Mouse (Mus musculus) kidney, postnatal 14 days (tissue): ENCODE data around the gene Slx1b.
"Not testable (repeated sequence)": the region's sequence is repeated elsewhere in the genome, so short reads cannot be mapped to it uniquely, and the experiment has no call there.

ENCODE experiments used
- DNase-seq: peaks from one replicate; pipeline ENCODE4 v3.0.0; 2022; ENCODE audit warnings: mixed read lengths

The Slx1b gene

GRCm38 (mm10) chr7:126695631-126696207 is at the start of gene Slx1b:
Gene Slx1b, minus strand, starts transcription at chr7:126695784.
- peak; percentile 97 for DNase-seq

DNA sequence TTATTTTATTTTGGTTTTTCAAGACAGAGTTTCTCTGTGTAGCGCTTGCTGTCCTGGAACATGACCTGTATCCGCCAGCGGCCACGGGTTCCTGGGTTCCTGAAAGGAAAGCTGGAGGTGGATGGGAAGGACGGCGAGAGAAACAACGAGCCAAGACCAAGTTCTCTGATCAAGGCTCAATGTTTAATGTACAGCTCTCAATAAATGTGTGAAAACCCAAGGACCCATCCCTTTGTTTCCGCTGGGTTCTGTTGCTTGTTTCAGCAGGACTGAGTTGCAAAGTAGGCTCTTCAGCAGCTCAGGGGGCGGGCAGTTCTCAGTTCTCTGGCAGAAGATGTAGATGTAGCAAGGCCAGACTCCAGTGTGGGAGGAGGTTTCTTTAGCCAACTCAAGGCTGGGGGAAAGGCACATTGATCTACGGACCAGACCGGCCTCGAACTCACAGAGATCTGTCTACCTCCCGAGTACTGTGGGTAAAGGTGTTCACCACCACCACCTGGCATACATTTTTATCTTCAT is 46.4 kb upstream of the Slx1b start:
- DNase-seq = no peak

- DNase-seq = no peak
Measured at GRCm38 (mm10) chr7:126741452-126741851, 45.9 kb upstream of the Slx1b start.

DNA sequence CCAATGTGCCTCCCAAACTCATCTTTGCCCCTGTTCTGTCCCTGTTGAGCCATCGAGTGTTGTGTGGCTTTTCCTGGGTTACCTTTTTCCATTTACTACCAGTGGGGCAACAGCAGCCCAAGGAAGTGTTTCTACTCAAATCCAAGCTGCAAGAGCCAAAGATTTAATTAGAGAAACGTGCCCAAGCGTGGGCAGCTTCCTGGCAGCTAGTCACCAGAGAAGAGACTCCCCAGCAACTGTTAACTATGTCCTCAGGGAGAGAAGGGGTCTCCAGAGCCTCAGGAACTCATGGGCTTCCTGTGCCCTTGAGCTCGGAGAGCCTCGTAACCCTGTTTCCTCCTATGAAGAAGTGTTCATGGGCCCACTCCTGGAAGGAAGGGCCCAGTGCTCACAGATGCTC is 45.4 kb upstream of the Slx1b start:
- DNase-seq = no peak

DNA sequence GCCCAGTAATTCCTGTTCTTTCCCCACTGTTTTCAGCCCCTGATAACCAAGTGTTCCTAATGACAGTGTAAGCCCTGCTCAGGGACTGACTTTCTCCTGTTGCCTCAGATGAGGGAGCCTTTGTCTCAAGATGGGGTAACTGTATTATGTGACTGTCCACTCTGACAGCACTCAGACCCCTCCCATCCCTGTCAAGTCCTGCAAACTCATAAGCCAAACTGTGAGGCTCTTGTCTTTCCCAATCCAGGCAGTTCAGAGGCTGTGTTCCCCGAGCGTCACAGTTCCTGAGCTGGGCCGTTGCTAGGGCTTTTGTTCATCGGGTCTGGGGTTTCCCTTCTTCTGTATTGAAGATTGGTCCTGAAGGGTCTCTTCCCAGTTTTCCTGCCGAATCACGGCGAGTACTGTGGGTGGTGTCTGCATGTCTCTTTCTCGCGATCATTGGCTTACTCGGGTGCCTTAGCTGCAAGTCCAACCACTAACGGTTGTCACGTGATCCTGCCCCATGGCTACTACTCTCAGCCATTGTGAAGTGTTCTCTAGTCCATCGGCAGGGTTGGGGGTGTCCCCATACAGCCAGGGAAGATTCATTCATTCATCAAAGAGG is 44.6 kb upstream of the Slx1b start:
- no peak for DNase-seq

DNA sequence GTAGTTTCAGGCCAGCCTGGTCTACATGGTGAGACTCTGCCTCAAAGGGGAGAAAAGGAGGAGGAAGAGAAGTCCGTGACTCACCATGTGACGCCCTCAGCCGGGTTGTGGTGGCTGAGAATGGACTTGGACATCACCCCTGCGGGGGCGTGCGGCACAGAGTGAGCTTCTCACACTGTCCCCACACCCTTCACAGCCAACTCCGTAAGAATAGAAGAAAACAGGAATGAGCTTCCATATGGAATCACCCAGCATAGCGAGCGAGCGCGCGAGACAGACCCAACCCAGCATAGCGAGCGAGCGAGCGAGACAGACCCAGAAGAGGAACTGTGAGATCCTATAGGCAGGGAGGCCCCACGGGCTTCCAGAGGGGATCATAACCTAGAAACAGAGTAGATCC is 44.0 kb upstream of the Slx1b start:
- DNase-seq = no peak

DNA sequence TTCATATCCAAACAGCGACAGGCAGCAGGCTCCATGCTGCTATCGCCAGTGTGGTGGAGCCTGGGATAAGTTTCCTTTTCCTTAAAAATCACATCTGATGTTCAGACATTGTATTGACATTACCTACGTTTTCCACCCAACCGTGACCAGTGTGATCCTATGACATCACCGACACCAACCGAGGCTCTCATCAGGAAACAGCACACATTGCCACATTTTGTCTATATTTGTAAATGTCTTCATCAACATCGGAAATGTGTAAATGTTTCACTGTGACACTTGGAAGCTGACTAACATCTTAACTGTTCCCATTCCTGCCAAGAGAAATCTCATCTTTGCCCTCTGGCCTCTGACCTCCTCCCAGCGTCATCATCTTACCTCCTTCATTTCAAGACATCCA is 40.5 kb upstream of the Slx1b start:
- DNase-seq = no peak

GRCm38 (mm10) chr7:126730256-126730789 is 34.7 kb upstream of the Slx1b start:
- not testable (repeated sequence) for DNase-seq

DNA sequence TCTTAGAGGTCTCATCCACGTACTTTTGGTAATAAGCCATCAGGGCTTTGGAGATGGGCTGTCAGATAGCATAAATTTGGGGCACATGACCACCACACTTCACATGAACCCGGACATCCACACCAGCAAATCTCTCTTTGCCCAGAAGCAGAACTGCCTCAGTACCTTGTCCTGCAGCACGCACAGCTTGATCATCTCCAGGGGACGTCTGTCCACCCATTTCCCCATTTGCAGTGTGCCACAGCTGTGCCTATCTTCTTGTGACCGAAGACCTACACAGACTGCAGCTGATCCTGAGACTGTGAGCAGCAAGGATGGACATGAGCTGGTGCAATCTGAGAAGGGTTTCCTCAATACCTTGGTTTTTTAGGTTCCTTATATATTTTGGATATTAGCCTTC is 30.1 kb upstream of the Slx1b start:
- no peak for DNase-seq

DNA sequence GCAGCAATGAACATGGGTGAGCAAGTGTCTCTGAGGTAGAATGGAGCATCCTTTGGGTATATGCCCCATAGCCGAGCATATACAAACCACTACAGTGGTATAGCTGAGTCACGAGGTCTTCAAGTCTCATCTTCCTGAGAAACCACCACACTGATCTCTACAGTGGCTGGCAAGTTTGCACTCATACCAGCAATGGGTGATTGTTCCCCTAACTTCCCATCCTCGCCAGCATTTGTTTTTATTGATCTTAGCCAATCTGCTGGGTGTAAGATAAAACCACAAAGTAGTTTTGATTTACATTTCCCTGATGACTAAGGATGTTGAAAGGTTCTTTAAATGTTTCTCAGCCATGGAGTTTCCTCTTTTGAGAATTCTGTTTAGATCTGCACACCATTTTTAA is 29.5 kb upstream of the Slx1b start:
- DNase-seq = no peak

GRCm38 (mm10) chr7:126721635-126722034 is 26.1 kb upstream of the Slx1b start:
- DNase-seq = no peak

- no peak for DNase-seq
Measured at GRCm38 (mm10) chr7:126718787-126719337, 23.3 kb upstream of the Slx1b start.

GRCm38 (mm10) chr7:126717566-126717965 is 22.0 kb upstream of the Slx1b start:
- DNase-seq = no peak

DNA sequence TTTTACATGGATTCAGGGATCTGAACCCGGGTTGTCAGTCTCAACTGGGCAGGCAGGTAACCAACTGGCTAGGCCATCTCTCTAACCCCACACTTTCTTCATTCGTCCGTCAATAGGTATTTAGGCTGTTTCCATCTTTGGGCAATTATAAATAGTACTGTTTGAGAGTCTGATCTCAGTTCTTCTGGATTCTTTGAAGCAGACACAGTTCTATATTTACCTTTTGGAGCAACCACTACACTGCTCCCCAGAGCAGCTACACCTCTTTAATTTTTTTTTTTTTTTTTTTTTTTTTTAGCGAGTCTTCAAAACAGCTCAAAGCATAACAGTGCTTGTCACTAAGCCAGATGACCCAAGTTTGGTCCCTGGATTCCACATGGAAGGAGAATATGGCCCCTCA is 20.1 kb upstream of the Slx1b start:
- DNase-seq = no peak

GRCm38 (mm10) chr7:126711910-126712309 is 16.3 kb upstream of the Slx1b start:
- no peak for DNase-seq

DNA sequence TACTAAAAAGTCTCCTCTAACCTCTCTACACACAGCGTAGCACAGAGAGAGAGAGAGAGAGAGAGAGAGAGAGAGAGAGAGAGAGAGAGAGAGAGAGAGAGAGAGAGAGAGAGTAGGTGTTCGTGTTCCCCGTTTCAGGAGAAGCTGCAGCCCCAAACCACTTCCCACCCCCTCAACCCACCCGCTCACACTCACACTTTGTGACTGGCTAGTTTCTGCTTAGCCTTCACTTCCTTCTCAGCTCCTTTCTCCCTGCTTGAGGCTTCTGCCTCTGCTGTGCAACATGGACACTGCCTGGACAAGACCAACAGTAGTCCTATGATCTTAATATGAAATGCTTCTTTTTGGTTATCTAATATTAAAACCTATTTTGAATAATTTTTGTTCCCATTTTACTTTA is 14.7 kb upstream of the Slx1b start:
- DNase-seq = no peak

DNA sequence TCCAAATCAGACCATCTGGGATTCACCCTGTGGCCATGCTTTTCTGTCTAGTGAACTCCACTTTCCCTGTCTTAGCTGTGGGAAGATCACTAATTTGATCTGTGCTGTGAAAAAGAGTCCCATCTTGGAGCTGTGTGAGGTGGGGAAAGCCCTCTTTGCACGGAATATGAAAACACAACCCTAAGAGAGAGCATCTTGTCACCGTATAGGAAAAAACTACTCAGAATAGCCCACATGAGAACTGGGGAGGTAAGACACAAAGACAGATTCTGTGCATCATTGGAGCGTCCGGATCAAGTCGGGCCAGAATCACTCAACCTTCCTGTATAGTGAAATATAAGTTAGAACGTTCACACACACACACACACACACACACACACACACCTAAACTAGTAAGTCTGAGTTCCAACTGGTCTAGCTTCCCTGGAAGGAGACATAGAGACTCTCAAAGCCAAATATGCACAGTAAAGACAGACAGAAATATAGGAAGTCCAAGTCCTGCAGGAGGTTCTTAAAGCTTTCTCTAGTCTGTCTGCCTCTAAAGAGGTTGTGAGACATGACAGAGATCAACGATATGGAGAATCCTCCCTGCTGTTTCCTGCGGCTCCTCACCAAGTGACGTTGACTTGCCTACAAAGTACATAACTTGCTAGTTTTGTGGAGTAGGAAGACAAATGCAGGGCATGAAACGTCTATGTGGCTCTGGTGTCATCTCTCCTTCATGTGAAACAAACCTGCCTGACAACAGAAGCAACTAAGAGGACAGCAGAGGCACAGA is 12.8 kb upstream of the Slx1b start:
- no peak for DNase-seq

DNA sequence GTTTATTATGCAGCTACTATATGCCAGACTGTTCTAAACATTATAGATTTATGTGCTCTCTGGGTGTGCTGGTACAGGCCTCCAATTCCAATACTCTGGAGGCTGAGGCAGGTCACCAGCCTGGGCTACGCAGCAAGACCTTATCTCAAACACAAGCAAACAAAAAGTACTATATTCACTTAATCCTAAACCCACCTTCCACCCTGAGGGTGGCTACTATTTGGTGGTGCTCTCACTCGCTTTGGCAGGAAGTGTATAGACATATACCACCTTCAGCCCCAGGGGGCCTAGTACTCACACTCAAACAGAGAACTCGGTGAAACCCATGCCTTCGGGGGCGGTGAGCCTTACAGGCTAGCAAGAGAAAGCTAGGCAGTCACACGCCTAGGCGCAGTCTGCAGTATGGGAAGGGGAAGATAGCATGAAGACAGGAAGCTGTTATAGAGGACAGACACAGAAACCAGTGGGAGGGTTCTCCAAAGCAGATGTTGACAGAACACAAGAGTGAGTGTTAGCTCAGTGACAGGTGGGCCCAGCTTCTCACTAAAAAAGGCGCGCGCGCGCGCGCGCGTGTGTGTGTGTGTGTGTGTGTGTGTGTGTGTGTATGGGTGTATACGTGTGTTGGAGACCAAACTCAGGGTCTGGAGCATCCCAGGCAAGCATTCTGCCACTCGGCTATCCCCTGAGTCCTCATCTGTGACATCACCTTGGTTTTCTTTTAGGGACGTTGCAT is 12.0 kb upstream of the Slx1b start, which contains the start of gene Coro1a:
Coro1a (minus strand) TSS at position 346 of the 733 bp plus-strand sequence.
- DNase-seq = no peak

DNA sequence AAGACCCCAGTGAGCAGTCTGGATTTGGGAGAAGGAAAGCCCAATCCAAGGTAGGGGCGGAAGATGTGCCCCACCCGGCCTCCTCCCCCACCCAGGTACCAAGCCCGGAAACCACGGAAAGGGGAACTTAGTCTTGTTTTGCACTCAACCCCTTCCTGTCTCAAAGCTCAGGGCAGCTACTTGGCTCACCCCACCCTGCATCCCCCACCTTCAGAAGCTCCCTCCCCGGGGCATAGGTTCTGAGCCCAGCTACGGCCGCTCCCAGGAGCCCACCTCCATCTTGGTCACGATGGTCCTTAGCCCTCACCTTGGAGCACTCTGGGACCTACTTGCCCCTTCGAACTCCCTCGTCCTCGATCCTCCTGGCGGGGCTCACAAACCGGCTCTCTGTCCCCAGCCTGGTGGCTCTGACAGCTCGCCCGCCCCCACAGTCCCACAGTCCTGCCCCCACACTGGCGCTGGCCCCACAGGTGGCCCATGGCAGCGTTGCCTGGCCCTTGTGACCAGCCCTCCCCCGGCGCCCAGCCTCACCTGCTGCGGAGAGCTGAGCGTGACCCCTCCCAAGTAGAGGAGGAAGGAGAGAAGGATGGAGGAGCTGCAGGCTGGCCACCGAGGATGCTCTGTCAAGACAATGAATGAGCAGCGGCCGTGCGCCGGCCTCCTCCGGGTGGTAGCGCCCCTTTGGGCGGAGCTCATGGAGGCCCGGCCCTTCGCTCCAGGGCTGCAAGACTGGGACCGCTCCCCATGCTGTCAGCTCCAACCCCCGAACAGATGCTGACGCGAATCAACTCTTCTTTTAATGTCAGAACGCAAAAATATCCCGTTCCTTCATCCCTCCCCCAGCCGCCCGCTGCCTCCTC is 8.8 kb upstream of the Slx1b start:
- DNase-seq = peak; percentile 73

DNA sequence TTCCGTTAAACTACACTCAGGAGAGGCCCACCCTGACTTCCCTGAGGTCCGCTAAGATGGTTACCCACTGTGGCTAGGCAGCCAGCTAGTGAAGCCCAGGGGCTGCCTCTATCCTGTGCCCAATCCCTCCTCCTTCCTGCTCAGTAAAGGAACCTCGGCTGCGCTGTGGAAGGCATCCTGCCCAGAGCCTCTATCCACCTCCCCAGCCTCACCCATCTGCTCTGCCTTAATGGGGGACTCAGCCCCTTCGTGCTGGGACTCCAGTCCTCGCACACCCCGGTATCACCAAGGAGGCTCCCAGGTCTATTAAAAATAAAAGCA is 8.1 kb upstream of the Slx1b start:
- DNase-seq = no peak

- DNase-seq = no peak
Measured at GRCm38 (mm10) chr7:126702861-126703756, 7.5 kb upstream of the Slx1b start.
